Comparison of ENCODE assay signal across 18 mouse cellular contexts in genomic region chr11:88023933-88024332, GRCm38 (mm10).
"Had no signal": no experiment of that assay in that cellular context is flagged by ENCODE, and none has a peak within 500 bp of the region (broad histone marks: within the 10 kb centered on the region; RNA-seq: fewer than 3 reads in every experiment).

No protein-coding gene starts in this region.

- H3K4me3 ChIP-seq: midbrain, embryonic 10.5 days; midbrain, embryonic 12.5 days; myocyte; neural tube, embryonic 13.5 days; neural tube, embryonic 15.5 days; stomach, embryonic 15.5 days had no signal

- DNase-seq: lung, adult 18-20 months; lung, postnatal 14 days; lung, postnatal 4 days; midbrain, embryonic 14.5 days; right cerebral cortex, postnatal 14 days; thymus, adult 2 months; thymus, postnatal 25 days; thymus, postnatal 4 days had no signal

- H3K9me3 ChIP-seq: midbrain, embryonic 10.5 days; midbrain, embryonic 12.5 days; neural tube, embryonic 13.5 days; neural tube, embryonic 15.5 days; stomach, embryonic 15.5 days had no signal

- H3K9ac ChIP-seq: liver, embryonic 14.5 days; midbrain, embryonic 12.5 days; neural tube, embryonic 13.5 days; neural tube, embryonic 15.5 days; stomach, embryonic 15.5 days had no signal

- H3K36me3 ChIP-seq: midbrain, embryonic 10.5 days; midbrain, embryonic 12.5 days; neural tube, embryonic 13.5 days; neural tube, embryonic 15.5 days; stomach, embryonic 15.5 days had no signal

- ATAC-seq: lung, postnatal 0 days; midbrain, embryonic 16.5 days had no signal

- H3K27ac ChIP-seq: liver, embryonic 14.5 days; midbrain, embryonic 10.5 days; midbrain, embryonic 12.5 days; neural tube, embryonic 13.5 days; neural tube, embryonic 15.5 days; stomach, embryonic 15.5 days; stomach, postnatal 0 days had no signal

- H3K4me1 ChIP-seq: stomach, embryonic 15.5 days had no signal

- H3K4me2 ChIP-seq: midbrain, embryonic 12.5 days; neural tube, embryonic 13.5 days; neural tube, embryonic 15.5 days; stomach, embryonic 15.5 days had no signal

- H3K27me3 ChIP-seq: midbrain, embryonic 12.5 days; neural tube, embryonic 13.5 days; neural tube, embryonic 15.5 days; stomach, embryonic 15.5 days had no signal
